In genomic region chr16:38483582-38484309, GRCm38 (mm10) we compare ENCODE assay signal across 9 mouse cellular contexts. TPM values are rescaled to one million over a fixed set of nuclear protein-coding genes. Genes with fewer than 3 reads are reported as not detected.
DNase-seq lines count a peak whose midpoint lies in the region; ATAC-seq and TF ChIP-seq lines count a peak whose summit lies in the region.
"Had no signal": no experiment of that assay in that cellular context is flagged by ENCODE, and none has a peak within 500 bp of the region (broad histone marks: within the 10 kb centered on the region; RNA-seq: fewer than 3 reads in every experiment).

No protein-coding gene starts in this region.

- WGBS in lung, adult 2 months: 20% methylated on average over 42 of the region's 42 CpGs
- WGBS in forebrain, postnatal 0 days: 47% methylated on average over 41 of the region's 42 CpGs
- 40% methylated on average over 42 of the region's 42 CpGs for WGBS in midbrain, embryonic 13.5 days

- no peaks in the 10 kb centered on the region for H3K9me3 ChIP-seq in forebrain, postnatal 0 days (ENCODE audit: low read length)
- H3K9me3 ChIP-seq in midbrain, embryonic 13.5 days: no peaks in the 10 kb centered on the region

- no peak overlapping the region for H3K9ac ChIP-seq in forebrain, postnatal 0 days
- peak overlapping the region; percentile 49; the same call in 1 of the 2 replicates for H3K9ac ChIP-seq in midbrain, embryonic 13.5 days (replicated peaks)

- peak; percentile 34 for ATAC-seq in forebrain, postnatal 0 days
- peak; percentile 69; the same call in 1 of the 2 replicates for ATAC-seq in midbrain, embryonic 13.5 days

- peak overlapping the region; percentile 52 for H3K4me2 ChIP-seq in forebrain, postnatal 0 days (ENCODE audit: low read depth)
- peak overlapping the region; percentile 54 for H3K4me2 ChIP-seq in midbrain, embryonic 13.5 days (replicated peaks)

- peak; percentile 21 for DNase-seq in lung, adult 2 months
- DNase-seq in lung, postnatal 25 days (ENCODE audit: low spot score): no peak
- no peak for DNase-seq in forebrain, postnatal 0 days
- peak; percentile 31 to 59 for DNase-seq in kidney, postnatal 4 days
- DNase-seq in thymus, postnatal 25 days: peak; percentile 21
- no peak for DNase-seq in right cerebral cortex, postnatal 14 days
- DNase-seq in left cerebral cortex, adult 9 months (ENCODE audit: low spot score in 2 of 2): no peak

- H3K27ac ChIP-seq in forebrain, postnatal 0 days (ENCODE audit: low read depth, low read length): no peak overlapping the region
- H3K27ac ChIP-seq in midbrain, embryonic 13.5 days: no peak overlapping the region

- TF ChIP-seq CTCF in lung, adult 2 months (IDR thresholded peaks at IDR 0.05; ENCODE audit: insufficient read depth, low read length): no peak
- no peak for TF ChIP-seq CTCF in forebrain, postnatal 0 days (IDR thresholded peaks at IDR 0.05; ENCODE audit: low read depth)

- no peaks in the 10 kb centered on the region for H3K27me3 ChIP-seq in forebrain, postnatal 0 days (ENCODE audit: insufficient read depth, low read length)
- H3K27me3 ChIP-seq in midbrain, embryonic 13.5 days: peaks cover 26% of the 10 kb centered on the region

- peak overlapping the region; percentile 54 for H3K4me3 ChIP-seq in lung, adult 2 months (replicated peaks; ENCODE audit: extremely low read depth, low read depth, low read length)
- peak overlapping the region; percentile 35 for H3K4me3 ChIP-seq in forebrain, postnatal 0 days (ENCODE audit: low read depth, low read length)
- peak overlapping the region; percentile 34 for H3K4me3 ChIP-seq in midbrain, embryonic 13.5 days (replicated peaks)
- H3K4me3 ChIP-seq: myocyte had no signal

- H3K36me3 ChIP-seq in forebrain, postnatal 0 days (ENCODE audit: insufficient read depth): no peaks in the 10 kb centered on the region
- H3K36me3 ChIP-seq in midbrain, embryonic 13.5 days: no peaks in the 10 kb centered on the region

- no peak for TF ChIP-seq POLR2A in lung, adult 2 months (IDR thresholded peaks at IDR 0.05; ENCODE audit: borderline replicate concordance, extremely low read depth, low read depth, low read length)

- peaks cover 3% of the 10 kb centered on the region; the same call in 1 of the 2 replicates for H3K4me1 ChIP-seq in lung, adult 2 months (ENCODE audit: control insufficient read depth, insufficient read depth, low read length)
- no peaks in the 10 kb centered on the region for H3K4me1 ChIP-seq in forebrain, postnatal 0 days (ENCODE audit: insufficient read depth)
- 0 out of 2 replicates have a peak, but pooled peaks cover 3% of the 10 kb centered on the region for H3K4me1 ChIP-seq in midbrain, embryonic 13.5 days (replicated peaks)

RNA-seq across cellular contexts. Expression of gene Cd80, which starts 28.4 kb away (rescaled TPM):
- polyA plus RNA-seq in lung, adult 2 months (2012; rRNA removed): 0.35 and 0.98 TPM in 2 replicates
- total RNA-seq in forebrain, postnatal 0 days (2014; rRNA removed): 0.31 and 0.86 TPM in 2 replicates
- 0.25 and 0.30 TPM in 2 replicates for polyA plus RNA-seq in forebrain, postnatal 0 days (2015; fragmentation: Nextera tagmentation; extraction: Ambion mirVana)
- 0.54 and 0.69 TPM in 2 replicates for polyA plus RNA-seq in midbrain, embryonic 13.5 days (2015; fragmentation: Nextera tagmentation; extraction: Ambion mirVana)

RNA-seq across cellular contexts. Expression of gene Adprh, which starts 31.2 kb away (rescaled TPM):
- 27.0 and 29.4 TPM in 2 replicates for polyA plus RNA-seq in lung, adult 2 months (2012; rRNA removed)
- 40.8 and 42.9 TPM in 2 replicates for total RNA-seq in forebrain, postnatal 0 days (2014; rRNA removed)
- 130 and 134 TPM in 2 replicates for polyA plus RNA-seq in forebrain, postnatal 0 days (2015; fragmentation: Nextera tagmentation; extraction: Ambion mirVana)
- polyA plus RNA-seq in midbrain, embryonic 13.5 days (2015; fragmentation: Nextera tagmentation; extraction: Ambion mirVana): 156 and 157 TPM in 2 replicates

RNA-seq across cellular contexts. Expression of gene Timmdc1, which starts 38.7 kb away (rescaled TPM):
- 10.0 and 12.9 TPM in 2 replicates for polyA plus RNA-seq in lung, adult 2 months (2012; rRNA removed)
- total RNA-seq in forebrain, postnatal 0 days (2014; rRNA removed): 30.3 and 34.3 TPM in 2 replicates
- 22.2 and 27.2 TPM in 2 replicates for polyA plus RNA-seq in forebrain, postnatal 0 days (2015; fragmentation: Nextera tagmentation; extraction: Ambion mirVana)
- 41.3 and 42.5 TPM in 2 replicates for polyA plus RNA-seq in midbrain, embryonic 13.5 days (2015; fragmentation: Nextera tagmentation; extraction: Ambion mirVana)

RNA-seq across cellular contexts. Expression of gene Pla1a, which starts 50.8 kb away (rescaled TPM):
- 1.6 and 2.0 TPM in 2 replicates for polyA plus RNA-seq in lung, adult 2 months (2012; rRNA removed)
- total RNA-seq in forebrain, postnatal 0 days (2014; rRNA removed): 1.2 and 2.5 TPM in 2 replicates
- polyA plus RNA-seq in forebrain, postnatal 0 days (2015; fragmentation: Nextera tagmentation; extraction: Ambion mirVana): 0.74 and 1.0 TPM in 2 replicates
- 0.26 and 0.55 TPM in 2 replicates for polyA plus RNA-seq in midbrain, embryonic 13.5 days (2015; fragmentation: Nextera tagmentation; extraction: Ambion mirVana)

Comparison
In these comparisons a context has a peak if more than half of its experiments do, and no peak if none do; other contexts are left out.
1. DNase-seq: peak in lung, adult 2 months (single experiment), kidney, postnatal 4 days (2 of 2) and thymus, postnatal 25 days (single experiment); none in lung, postnatal 25 days (single experiment), forebrain, postnatal 0 days (single experiment), right cerebral cortex, postnatal 14 days (single experiment) and left cerebral cortex, adult 9 months (0 of 2).
2. Peak in every context shown above with its lines, with median percentiles within 50 percentile points of each other: H3K4me3 ChIP-seq.